Mouse (Mus musculus) stomach, postnatal 0 days (tissue): ENCODE data around the gene Trpm3.

ENCODE experiments used
- CTCF ChIP-seq: IDR thresholded peaks from 2 replicates; pipeline ENCODE4 v1.5.1; 2016; ENCODE audit warnings: antibody characterized with exemption, low read depth, mild to moderate bottlenecking, moderate library complexity
- EP300 ChIP-seq: optimal IDR thresholded peaks from 2 replicates; pipeline ENCODE3; 2016; ENCODE audit warnings: antibody characterized with exemption

DNA sequence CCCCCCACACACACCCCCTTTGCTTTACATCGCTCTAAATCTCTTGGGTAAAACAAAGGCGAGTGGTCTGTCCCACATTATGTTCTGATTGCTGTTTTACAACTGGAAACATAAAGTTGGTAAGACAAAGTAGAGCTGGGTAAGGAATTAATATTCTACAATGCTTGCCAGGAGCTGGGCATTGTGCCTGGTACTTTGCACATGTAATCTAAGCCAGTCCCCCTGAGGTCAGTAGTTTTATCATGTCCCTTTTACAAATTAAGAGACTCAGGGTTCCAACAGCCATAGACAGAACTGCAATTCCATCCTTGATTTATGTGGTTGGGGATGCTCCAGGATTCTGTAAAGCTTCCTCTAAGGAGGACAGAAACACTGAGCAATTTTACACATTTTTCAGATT is 591.0 kb downstream of the Trpm3 start:
- no peak for TF ChIP-seq CTCF
- no peak for TF ChIP-seq EP300
